8 mouse cellular contexts compared by ENCODE assay signal in genomic region chr7:45706721-45707241, GRCm38 (mm10). TPM values are rescaled to one million over a fixed set of nuclear protein-coding genes. Genes with fewer than 3 reads are reported as not detected.
DNase-seq lines count a peak whose midpoint lies in the region; ATAC-seq lines count a peak whose summit lies in the region.

No protein-coding gene starts in this region.

- under 1% methylated on average over 45 of the region's 45 CpGs for WGBS in embryonic facial prominence, embryonic 12.5 days
- WGBS in heart, embryonic 10.5 days, result under 1% methylated on average over 45 of the region's 45 CpGs
- under 1% methylated on average over 45 of the region's 45 CpGs for WGBS in kidney, embryonic 15.5 days
- under 1% methylated on average over 45 of the region's 45 CpGs for WGBS in liver, embryonic 13.5 days (ENCODE audit: insufficient replicate concordance)
- WGBS in neural tube, embryonic 11.5 days, result under 1% methylated on average over 41 of the region's 45 CpGs
- WGBS in stomach, embryonic 16.5 days, result under 1% methylated on average over 45 of the region's 45 CpGs

- H3K27ac ChIP-seq in embryonic facial prominence, embryonic 12.5 days, result peak overlapping the region; percentile 85
- H3K27ac ChIP-seq in heart, embryonic 10.5 days, result peak overlapping the region; percentile 85
- peak overlapping the region; percentile 96 for H3K27ac ChIP-seq in kidney, embryonic 15.5 days
- peak overlapping the region; percentile 77 for H3K27ac ChIP-seq in liver, embryonic 13.5 days
- H3K27ac ChIP-seq in neural tube, embryonic 11.5 days (ENCODE audit: low read depth, low read length), result 0 out of 2 replicates have a peak overlapping the region, but pooled peaks have one; percentile 0
- peak overlapping the region; percentile 97 for H3K27ac ChIP-seq in stomach, embryonic 16.5 days (ENCODE audit: low read length)

- no peaks in the 10 kb centered on the region for H3K9me3 ChIP-seq in embryonic facial prominence, embryonic 12.5 days
- no peaks in the 10 kb centered on the region for H3K9me3 ChIP-seq in heart, embryonic 10.5 days
- no peaks in the 10 kb centered on the region for H3K9me3 ChIP-seq in kidney, embryonic 15.5 days (replicated peaks)
- H3K9me3 ChIP-seq in liver, embryonic 13.5 days (replicated peaks), result no peaks in the 10 kb centered on the region
- H3K9me3 ChIP-seq in neural tube, embryonic 11.5 days (ENCODE audit: control insufficient read depth, low read length), result no peaks in the 10 kb centered on the region
- H3K9me3 ChIP-seq in stomach, embryonic 16.5 days (replicated peaks; ENCODE audit: control insufficient read depth, low read length), result no peaks in the 10 kb centered on the region

- DNase-seq in frontal cortex, adult 2 months (ENCODE audit: extremely low spot score in 1 of 2, low spot score in 1 of 2), result peak; percentile 57 to 82
- peak; percentile 91 for DNase-seq in heart, embryonic 10.5 days (ENCODE audit: low spot score)
- DNase-seq in liver, embryonic 13.5 days, result peak; percentile 80
- DNase-seq in neural tube, embryonic 11.5 days (ENCODE audit: low spot score), result peak; percentile 85

- no peaks in the 10 kb centered on the region for H3K27me3 ChIP-seq in embryonic facial prominence, embryonic 12.5 days
- H3K27me3 ChIP-seq in heart, embryonic 10.5 days (ENCODE audit: insufficient read depth, poor library complexity, severe bottlenecking), result no peaks in the 10 kb centered on the region
- H3K27me3 ChIP-seq in kidney, embryonic 15.5 days, result no peaks in the 10 kb centered on the region
- H3K27me3 ChIP-seq in liver, embryonic 13.5 days, result peaks cover 9% of the 10 kb centered on the region
- no peaks in the 10 kb centered on the region for H3K27me3 ChIP-seq in neural tube, embryonic 11.5 days (ENCODE audit: control insufficient read depth, insufficient read depth, low read length)
- H3K27me3 ChIP-seq in stomach, embryonic 16.5 days (ENCODE audit: control insufficient read depth, insufficient read depth, low read length), result no peaks in the 10 kb centered on the region

- peak overlapping the region; percentile 87 for H3K9ac ChIP-seq in embryonic facial prominence, embryonic 12.5 days
- peak overlapping the region; percentile 58 for H3K9ac ChIP-seq in kidney, embryonic 15.5 days
- H3K9ac ChIP-seq in liver, embryonic 13.5 days, result peak overlapping the region; percentile 81
- peak overlapping the region; percentile 62 for H3K9ac ChIP-seq in neural tube, embryonic 11.5 days (ENCODE audit: low read length)
- H3K9ac ChIP-seq in stomach, embryonic 16.5 days (ENCODE audit: low read length), result peak overlapping the region; percentile 80

- no peak for ATAC-seq in frontal cortex, adult (ENCODE audit: low TSS enrichment)
- no peak for ATAC-seq in embryonic facial prominence, embryonic 12.5 days (ENCODE audit: insufficient number of reproducible peaks, insufficient read depth, low FRiP score, low TSS enrichment)
- peak; percentile 9; the same call in 1 of the 2 replicates for ATAC-seq in kidney, embryonic 15.5 days (replicated peaks; ENCODE audit: low FRiP score)
- ATAC-seq in liver, embryonic 13.5 days (ENCODE audit: low read depth), result peak; percentile 42
- no peak for ATAC-seq in neural tube, embryonic 11.5 days (ENCODE audit: insufficient read depth, low FRiP score, low TSS enrichment)
- ATAC-seq in stomach, embryonic 16.5 days (ENCODE audit: insufficient read depth, low FRiP score), result peak; percentile 22

- peak overlapping the region; percentile 63 for H3K4me3 ChIP-seq in embryonic facial prominence, embryonic 12.5 days
- H3K4me3 ChIP-seq in heart, embryonic 10.5 days, result peak overlapping the region; percentile 65
- peak overlapping the region; percentile 56 for H3K4me3 ChIP-seq in kidney, embryonic 15.5 days (replicated peaks)
- peak overlapping the region; percentile 70 for H3K4me3 ChIP-seq in liver, embryonic 13.5 days (replicated peaks)
- peak overlapping the region; percentile 52 for H3K4me3 ChIP-seq in neural tube, embryonic 11.5 days (ENCODE audit: low read depth, low read length)
- H3K4me3 ChIP-seq in stomach, embryonic 16.5 days (replicated peaks; ENCODE audit: low read length), result peak overlapping the region; percentile 71

- H3K4me2 ChIP-seq in embryonic facial prominence, embryonic 12.5 days (replicated peaks), result peak overlapping the region; percentile 98
- H3K4me2 ChIP-seq in kidney, embryonic 15.5 days, result peak overlapping the region; percentile 98
- peak overlapping the region; percentile 99 for H3K4me2 ChIP-seq in liver, embryonic 13.5 days
- peak overlapping the region; percentile 98 for H3K4me2 ChIP-seq in neural tube, embryonic 11.5 days (ENCODE audit: low read depth)
- H3K4me2 ChIP-seq in stomach, embryonic 16.5 days (ENCODE audit: low read depth, low read length), result peak overlapping the region; percentile 93

- peaks cover 45% of the 10 kb centered on the region for H3K4me1 ChIP-seq in embryonic facial prominence, embryonic 12.5 days
- peaks cover 61% of the 10 kb centered on the region for H3K4me1 ChIP-seq in heart, embryonic 10.5 days
- peaks cover 58% of the 10 kb centered on the region for H3K4me1 ChIP-seq in kidney, embryonic 15.5 days
- H3K4me1 ChIP-seq in liver, embryonic 13.5 days (replicated peaks), result peaks cover 58% of the 10 kb centered on the region
- H3K4me1 ChIP-seq in neural tube, embryonic 11.5 days (ENCODE audit: control insufficient read depth, insufficient read depth, low read length), result peaks cover 49% of the 10 kb centered on the region
- H3K4me1 ChIP-seq in stomach, embryonic 16.5 days (ENCODE audit: control insufficient read depth, insufficient read depth, low read length), result peaks cover 34% of the 10 kb centered on the region

- H3K36me3 ChIP-seq in embryonic facial prominence, embryonic 12.5 days, result peaks cover 23% of the 10 kb centered on the region
- peaks cover 23% of the 10 kb centered on the region for H3K36me3 ChIP-seq in heart, embryonic 10.5 days
- peaks cover 22% of the 10 kb centered on the region for H3K36me3 ChIP-seq in kidney, embryonic 15.5 days
- peaks cover 22% of the 10 kb centered on the region for H3K36me3 ChIP-seq in liver, embryonic 13.5 days
- H3K36me3 ChIP-seq in neural tube, embryonic 11.5 days (ENCODE audit: control insufficient read depth, insufficient read depth, low read length), result peaks cover 4% of the 10 kb centered on the region; the same call in 1 of the 2 replicates
- H3K36me3 ChIP-seq in stomach, embryonic 16.5 days (ENCODE audit: control insufficient read depth, insufficient read depth, low read length), result peaks cover 3% of the 10 kb centered on the region; the same call in 1 of the 2 replicates

RNA-seq across cellular contexts. Expression of gene Dbp, which starts 1.9 kb away (rescaled TPM):
- polyA plus RNA-seq in frontal cortex, adult 2 months (2012; rRNA removed), result 208 and 221 TPM in 2 replicates
- 6.9 and 11.5 TPM in 2 replicates for polyA plus RNA-seq in embryonic facial prominence, embryonic 12.5 days (2016; fragmentation: Nextera tagmentation; extraction: Ambion mirVana)
- 2.7 and 3.2 TPM in 2 replicates for polyA plus RNA-seq in heart, embryonic 10.5 days (2016; fragmentation: Nextera tagmentation; extraction: Ambion mirVana)
- polyA plus RNA-seq in kidney, embryonic 15.5 days (2015; fragmentation: Nextera tagmentation; extraction: Ambion mirVana), result 3.7 and 4.7 TPM in 2 replicates
- 0.43 and 0.64 TPM in 2 replicates for polyA plus RNA-seq in liver, embryonic 13.5 days (2015; fragmentation: Nextera tagmentation; extraction: Ambion mirVana)
- polyA plus RNA-seq in neural tube, embryonic 11.5 days (2014; fragmentation: Nextera tagmentation; extraction: Ambion mirVana), result 3.3 and 3.7 TPM in 2 replicates
- polyA plus RNA-seq in stomach, embryonic 16.5 days (2015; fragmentation: Nextera tagmentation; extraction: Ambion mirVana), result 2.7 and 2.9 TPM in 2 replicates

RNA-seq across cellular contexts. Expression of gene Car11, which starts 7.1 kb away (rescaled TPM):
- 283 and 318 TPM in 2 replicates for polyA plus RNA-seq in frontal cortex, adult 2 months (2012; rRNA removed)
- polyA plus RNA-seq in embryonic facial prominence, embryonic 12.5 days (2016; fragmentation: Nextera tagmentation; extraction: Ambion mirVana), result 11.5 and 14.1 TPM in 2 replicates
- 3.1 and 5.1 TPM in 2 replicates for polyA plus RNA-seq in heart, embryonic 10.5 days (2016; fragmentation: Nextera tagmentation; extraction: Ambion mirVana)
- 8.6 and 8.8 TPM in 2 replicates for polyA plus RNA-seq in kidney, embryonic 15.5 days (2015; fragmentation: Nextera tagmentation; extraction: Ambion mirVana)
- 0.34 and 0.44 TPM in 2 replicates for polyA plus RNA-seq in liver, embryonic 13.5 days (2015; fragmentation: Nextera tagmentation; extraction: Ambion mirVana)
- 11.5 and 12.4 TPM in 2 replicates for polyA plus RNA-seq in neural tube, embryonic 11.5 days (2014; fragmentation: Nextera tagmentation; extraction: Ambion mirVana)
- 8.4 and 9.8 TPM in 2 replicates for polyA plus RNA-seq in stomach, embryonic 16.5 days (2015; fragmentation: Nextera tagmentation; extraction: Ambion mirVana)

RNA-seq across cellular contexts. Expression of gene Rpl18, which starts 8.5 kb away (rescaled TPM):
- 280 and 304 TPM in 2 replicates for polyA plus RNA-seq in frontal cortex, adult 2 months (2012; rRNA removed)
- 926 and 973 TPM in 2 replicates for polyA plus RNA-seq in embryonic facial prominence, embryonic 12.5 days (2016; fragmentation: Nextera tagmentation; extraction: Ambion mirVana)
- polyA plus RNA-seq in heart, embryonic 10.5 days (2016; fragmentation: Nextera tagmentation; extraction: Ambion mirVana), result 860 and 1,046 TPM in 2 replicates
- polyA plus RNA-seq in kidney, embryonic 15.5 days (2015; fragmentation: Nextera tagmentation; extraction: Ambion mirVana), result 1,132 and 1,166 TPM in 2 replicates
- 761 and 840 TPM in 2 replicates for polyA plus RNA-seq in liver, embryonic 13.5 days (2015; fragmentation: Nextera tagmentation; extraction: Ambion mirVana)
- polyA plus RNA-seq in neural tube, embryonic 11.5 days (2014; fragmentation: Nextera tagmentation; extraction: Ambion mirVana), result 929 and 960 TPM in 2 replicates
- 915 and 1,024 TPM in 2 replicates for polyA plus RNA-seq in stomach, embryonic 16.5 days (2015; fragmentation: Nextera tagmentation; extraction: Ambion mirVana)

RNA-seq across cellular contexts. Expression of gene Sphk2, which starts 11.0 kb away (rescaled TPM):
- polyA plus RNA-seq in frontal cortex, adult 2 months (2012; rRNA removed), result 22.4 and 23.3 TPM in 2 replicates
- polyA plus RNA-seq in embryonic facial prominence, embryonic 12.5 days (2016; fragmentation: Nextera tagmentation; extraction: Ambion mirVana), result 34.7 and 35.3 TPM in 2 replicates
- polyA plus RNA-seq in heart, embryonic 10.5 days (2016; fragmentation: Nextera tagmentation; extraction: Ambion mirVana), result 24.7 and 29.3 TPM in 2 replicates
- polyA plus RNA-seq in kidney, embryonic 15.5 days (2015; fragmentation: Nextera tagmentation; extraction: Ambion mirVana), result 28.1 and 33.7 TPM in 2 replicates
- polyA plus RNA-seq in liver, embryonic 13.5 days (2015; fragmentation: Nextera tagmentation; extraction: Ambion mirVana), result 11.4 and 11.7 TPM in 2 replicates
- 23.7 and 25.3 TPM in 2 replicates for polyA plus RNA-seq in neural tube, embryonic 11.5 days (2014; fragmentation: Nextera tagmentation; extraction: Ambion mirVana)
- 38.9 and 45.9 TPM in 2 replicates for polyA plus RNA-seq in stomach, embryonic 16.5 days (2015; fragmentation: Nextera tagmentation; extraction: Ambion mirVana)

RNA-seq across cellular contexts. Expression of gene Sec1, which starts 12.6 kb away (rescaled TPM):
- 1.4 TPM in 2 replicates for polyA plus RNA-seq in frontal cortex, adult 2 months (2012; rRNA removed)
- 2.9 and 3.1 TPM in 2 replicates for polyA plus RNA-seq in embryonic facial prominence, embryonic 12.5 days (2016; fragmentation: Nextera tagmentation; extraction: Ambion mirVana)
- polyA plus RNA-seq in heart, embryonic 10.5 days (2016; fragmentation: Nextera tagmentation; extraction: Ambion mirVana), result 0.51 and 0.75 TPM in 2 replicates
- polyA plus RNA-seq in kidney, embryonic 15.5 days (2015; fragmentation: Nextera tagmentation; extraction: Ambion mirVana), result 0.19 and 0.29 TPM in 2 replicates
- 0.07 TPM in 1 of 2 replicates, not detected in the other for polyA plus RNA-seq in liver, embryonic 13.5 days (2015; fragmentation: Nextera tagmentation; extraction: Ambion mirVana)
- polyA plus RNA-seq in neural tube, embryonic 11.5 days (2014; fragmentation: Nextera tagmentation; extraction: Ambion mirVana), result 1.7 and 2.1 TPM in 2 replicates
- 2.9 and 3.4 TPM in 2 replicates for polyA plus RNA-seq in stomach, embryonic 16.5 days (2015; fragmentation: Nextera tagmentation; extraction: Ambion mirVana)

Comparison
In these comparisons a context has a peak if more than half of its experiments do, and no peak if none do; other contexts are left out.
1. ATAC-seq: peak in kidney, embryonic 15.5 days (single experiment), liver, embryonic 13.5 days (single experiment) and stomach, embryonic 16.5 days (single experiment); none in frontal cortex, adult (single experiment), embryonic facial prominence, embryonic 12.5 days (single experiment) and neural tube, embryonic 11.5 days (single experiment).
2. H3K27ac ChIP-seq: peak in every context shown above with its lines; median percentile 97 in stomach, embryonic 16.5 days; 96 in kidney, embryonic 15.5 days; 85 in embryonic facial prominence, embryonic 12.5 days; 85 in heart, embryonic 10.5 days; 77 in liver, embryonic 13.5 days; 0 in neural tube, embryonic 11.5 days.
3. RNA of gene Dbp, which starts 1.9 kb away (polyA plus RNA-seq): 208 to 221 TPM in frontal cortex, adult 2 months; 6.9 to 11.5 TPM in embryonic facial prominence, embryonic 12.5 days, 3.7 to 4.7 TPM in kidney, embryonic 15.5 days, 3.3 to 3.7 TPM in neural tube, embryonic 11.5 days, 2.7 to 2.9 TPM in stomach, embryonic 16.5 days, 2.7 to 3.2 TPM in heart, embryonic 10.5 days and 0.43 to 0.64 TPM in liver, embryonic 13.5 days; every median in the first group is over 10 times any median in the second.
4. RNA of gene Car11, which starts 7.1 kb away (polyA plus RNA-seq): 283 to 318 TPM in frontal cortex, adult 2 months; 11.5 to 12.4 TPM in neural tube, embryonic 11.5 days, 11.5 to 14.1 TPM in embryonic facial prominence, embryonic 12.5 days, 8.4 to 9.8 TPM in stomach, embryonic 16.5 days, 8.6 to 8.8 TPM in kidney, embryonic 15.5 days, 3.1 to 5.1 TPM in heart, embryonic 10.5 days and 0.34 to 0.44 TPM in liver, embryonic 13.5 days; every median in the first group is over 10 times any median in the second.
5. Peak in every context shown above with its lines, with median percentiles within 50 percentile points of each other: DNase-seq, H3K4me2 ChIP-seq, H3K4me3 ChIP-seq and H3K9ac ChIP-seq.